Mouse (Mus musculus) CD8-positive naive resting alpha-beta T cell, adult 2 months (primary cell): Measurements from ENCODE around the gene Lrrc4.

Experiments
- DNase-seq, 2 experiments: peaks; one replicate each; pipeline ENCODE4 v3.0.0; 2022; ENCODE audit warnings: low read depth in 2 of 2, low spot score in 2 of 2

Gene Lrrc4

DNA sequence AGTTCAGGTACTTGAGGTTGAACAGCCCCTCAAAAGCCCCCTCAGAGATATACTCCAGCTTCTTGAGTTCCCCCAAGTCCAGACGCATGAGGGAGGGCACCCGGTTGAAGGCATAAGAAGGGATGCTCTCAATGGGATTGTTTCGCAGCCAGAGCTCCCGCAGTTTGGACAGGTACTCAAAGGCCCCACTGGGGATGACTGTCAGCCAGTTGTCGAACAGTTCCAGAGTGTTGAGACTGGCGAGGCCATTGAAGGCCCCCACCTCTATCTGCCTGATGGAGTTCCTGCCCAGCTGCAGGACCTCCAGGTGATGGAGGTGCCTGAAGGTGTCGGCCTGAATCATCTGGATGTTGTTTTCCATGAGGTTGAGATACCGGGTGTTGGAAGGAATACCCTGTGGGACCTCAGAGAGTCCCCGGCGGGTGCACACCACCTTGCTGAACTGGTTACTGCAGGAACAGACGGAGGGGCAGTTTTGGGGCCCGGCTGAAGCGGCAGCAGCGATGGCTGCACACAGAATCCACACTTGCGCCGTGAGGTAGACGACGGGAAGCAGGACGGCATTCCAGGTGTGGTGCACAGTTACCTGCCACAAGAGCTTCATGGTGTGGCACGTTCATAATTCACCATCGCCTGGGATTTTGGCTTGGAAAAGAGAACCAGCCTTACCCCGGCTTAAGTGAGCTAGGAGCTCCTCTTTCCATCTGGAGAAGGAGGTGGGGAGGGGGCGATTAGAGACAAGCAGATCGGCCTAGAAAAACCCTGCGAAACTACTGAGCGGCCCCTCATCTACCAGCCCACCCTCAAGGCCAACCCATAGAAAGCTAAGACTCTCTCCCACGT lies at the start of gene Lrrc4:
Gene Lrrc4, minus strand, starts transcription at position 737 of the 843 bp plus-strand sequence.
- no peak for DNase-seq

DNA sequence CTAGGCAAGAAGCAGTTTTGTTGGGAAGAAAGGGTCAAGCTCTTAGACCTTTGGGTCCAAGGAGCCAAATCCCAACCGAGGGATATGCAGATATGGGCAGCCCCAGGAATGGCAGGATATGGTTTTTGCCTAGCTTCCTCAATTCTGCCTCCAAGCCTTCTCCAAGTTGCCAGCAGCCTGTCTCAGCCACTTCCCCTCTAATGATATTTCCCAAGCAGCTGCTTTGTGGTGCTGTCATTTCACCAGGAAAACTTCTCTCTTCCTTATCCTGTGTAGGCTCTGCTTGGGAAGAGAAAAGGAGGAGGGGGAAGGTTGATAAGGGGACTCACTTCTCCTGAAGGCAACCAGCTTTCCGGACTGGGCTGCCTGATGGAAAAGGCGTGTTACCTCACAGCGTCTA lies 49.4 kb upstream of the Lrrc4 start:
- no peak for DNase-seq

DNA sequence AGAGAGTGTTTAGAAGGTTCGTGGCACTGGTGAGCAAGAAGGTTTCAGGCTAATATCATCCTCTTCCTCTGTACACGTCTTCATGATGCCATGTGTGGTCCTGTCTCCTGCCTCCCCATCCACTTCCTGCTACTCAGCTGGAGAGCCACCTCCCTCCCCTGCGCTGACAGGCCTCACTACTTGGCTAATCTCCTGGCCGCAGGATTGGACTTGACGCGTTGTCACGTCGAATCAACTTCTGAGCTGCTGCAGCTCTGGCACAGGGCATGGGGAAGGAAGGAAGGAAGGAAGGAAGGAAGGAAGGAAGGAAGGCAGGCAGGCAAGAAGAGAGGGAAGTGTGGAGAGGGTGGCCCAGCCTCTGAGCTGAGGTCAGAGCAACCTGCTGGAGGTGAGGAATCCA lies 47.8 kb upstream of the Lrrc4 start:
- no peak for DNase-seq

DNA sequence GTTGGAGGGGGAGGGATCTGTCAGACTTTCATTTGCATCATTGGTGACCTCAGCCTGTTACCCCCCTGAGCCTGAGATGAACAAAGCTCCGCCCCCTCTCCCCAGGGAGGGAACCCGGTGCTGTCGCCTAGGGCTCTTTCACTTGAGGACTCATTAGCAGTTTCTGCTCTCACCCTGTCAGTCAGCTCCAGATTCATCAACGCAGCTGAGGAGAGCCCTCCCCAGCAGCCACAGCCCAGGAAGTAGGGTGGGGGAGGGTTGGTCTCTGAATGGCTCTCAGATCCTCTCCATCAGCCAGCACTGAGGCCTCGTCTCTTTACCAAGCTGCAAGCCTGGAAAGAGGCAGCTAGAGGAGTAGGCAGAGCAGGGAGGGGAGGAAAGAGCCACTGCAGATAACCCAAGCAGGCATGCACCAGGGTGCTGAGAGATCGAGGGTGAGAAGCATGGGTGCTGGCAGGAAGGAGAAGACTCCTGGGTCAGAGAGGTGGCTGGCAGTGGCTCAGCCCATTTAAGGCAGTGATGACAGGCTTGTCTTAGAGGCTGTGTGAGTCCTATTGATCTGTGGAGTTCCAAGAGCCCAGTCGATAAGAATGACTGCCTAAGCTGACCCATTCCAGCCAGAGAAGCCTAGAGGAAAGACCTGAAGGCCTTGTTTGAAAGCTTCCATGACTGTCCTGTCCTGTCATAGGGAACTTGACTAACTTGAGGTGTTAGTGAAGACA lies 46.6 kb upstream of the Lrrc4 start:
- DNase-seq, result no peak

DNA sequence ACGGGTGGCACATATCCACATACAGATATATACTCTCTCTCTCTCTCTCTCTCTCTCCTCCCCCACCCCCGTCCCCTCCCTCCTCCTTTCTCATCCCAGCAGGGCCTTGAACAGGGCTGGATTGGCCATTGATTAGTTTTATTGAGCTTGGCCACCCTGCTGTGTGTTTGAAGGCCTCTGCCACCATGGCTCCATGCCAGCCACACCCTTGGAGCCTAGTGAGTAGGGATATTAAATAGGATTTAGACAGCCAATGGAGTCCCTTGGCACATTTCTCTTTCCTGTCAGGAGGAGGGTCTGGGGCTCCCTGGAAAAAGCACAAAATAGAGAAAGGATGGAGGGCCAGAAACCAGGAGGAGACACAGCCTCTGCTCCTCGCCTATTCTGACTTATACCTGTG lies 44.9 kb upstream of the Lrrc4 start:
- no peak for DNase-seq

DNA sequence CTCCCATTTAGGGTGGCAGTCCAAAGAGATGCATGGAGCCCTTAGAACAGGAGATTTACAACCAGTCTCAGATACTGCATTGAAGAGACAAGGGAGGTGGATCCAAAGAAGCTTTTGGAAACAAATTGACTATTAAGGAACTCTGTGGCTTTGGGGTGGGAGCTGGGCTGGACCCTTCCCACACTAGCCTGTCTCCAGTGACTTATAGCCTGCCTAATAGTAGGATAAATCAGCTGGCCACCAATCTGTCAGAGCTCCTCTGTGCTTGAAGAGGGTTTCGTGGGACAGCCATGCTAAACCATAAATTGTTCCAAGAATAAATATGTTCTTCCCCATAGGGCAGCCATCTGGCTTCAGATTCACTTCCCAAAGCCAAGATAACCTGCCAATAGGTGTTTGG lies 43.8 kb upstream of the Lrrc4 start:
- no peak for DNase-seq

DNA sequence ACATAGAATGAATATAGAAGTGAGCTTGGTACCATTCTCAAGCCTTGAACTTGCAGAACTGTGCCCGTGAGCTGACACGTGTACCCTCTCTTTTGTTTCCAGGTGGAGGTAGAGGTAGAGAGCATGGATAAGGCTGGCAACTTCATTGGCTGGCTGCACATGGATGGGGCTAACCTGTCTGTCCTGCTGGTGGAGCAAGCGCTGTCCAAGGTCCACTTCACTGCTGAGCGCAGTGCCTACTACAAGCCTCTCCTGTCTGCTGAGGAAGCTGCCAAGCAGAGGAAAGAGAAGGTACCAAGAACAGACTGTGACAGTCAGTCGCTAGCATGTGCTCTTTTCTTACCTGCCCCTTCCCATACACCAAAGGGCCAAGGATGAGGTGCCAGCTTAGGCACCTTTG lies 43.2 kb upstream of the Lrrc4 start:
- no peak for DNase-seq

DNA sequence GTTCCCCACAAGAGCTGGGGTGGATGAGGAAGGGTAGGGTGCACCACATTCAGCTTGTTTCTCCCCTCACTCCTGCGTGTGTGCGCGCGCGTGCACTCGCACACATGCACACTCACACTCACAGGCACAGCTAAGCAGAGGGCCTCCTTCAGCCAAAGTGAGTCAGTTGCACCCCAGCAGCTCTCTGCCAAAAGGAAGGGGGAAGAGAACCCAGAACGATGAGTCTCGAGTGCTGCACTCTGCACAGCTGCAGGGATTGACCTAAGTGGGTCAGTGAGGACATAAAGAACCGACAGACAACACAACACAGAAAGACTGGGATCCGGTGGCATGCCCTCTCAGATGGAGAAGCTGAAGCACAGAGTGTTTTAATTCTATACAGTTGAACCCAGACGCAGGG lies 42.5 kb upstream of the Lrrc4 start:
- no peak for DNase-seq

DNA sequence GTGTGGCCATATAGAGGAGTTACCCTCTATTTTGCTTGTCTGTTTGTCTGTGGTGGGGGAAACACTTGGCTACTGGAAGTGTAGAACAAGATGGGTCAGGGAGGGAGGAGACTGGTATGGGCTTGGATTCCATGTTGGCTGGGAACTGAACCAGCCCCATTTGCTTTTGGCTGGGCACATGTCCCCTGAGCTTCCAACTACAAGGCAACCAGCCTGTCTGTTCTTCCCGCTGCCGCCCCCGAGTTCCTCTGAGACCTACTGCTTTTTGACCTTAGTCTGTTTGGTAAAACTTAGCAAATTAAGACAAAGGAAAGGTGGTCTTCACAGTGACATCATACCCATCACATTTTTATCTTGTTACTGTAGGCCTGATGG lies 40.9 kb upstream of the Lrrc4 start:
- no peak for DNase-seq

DNA sequence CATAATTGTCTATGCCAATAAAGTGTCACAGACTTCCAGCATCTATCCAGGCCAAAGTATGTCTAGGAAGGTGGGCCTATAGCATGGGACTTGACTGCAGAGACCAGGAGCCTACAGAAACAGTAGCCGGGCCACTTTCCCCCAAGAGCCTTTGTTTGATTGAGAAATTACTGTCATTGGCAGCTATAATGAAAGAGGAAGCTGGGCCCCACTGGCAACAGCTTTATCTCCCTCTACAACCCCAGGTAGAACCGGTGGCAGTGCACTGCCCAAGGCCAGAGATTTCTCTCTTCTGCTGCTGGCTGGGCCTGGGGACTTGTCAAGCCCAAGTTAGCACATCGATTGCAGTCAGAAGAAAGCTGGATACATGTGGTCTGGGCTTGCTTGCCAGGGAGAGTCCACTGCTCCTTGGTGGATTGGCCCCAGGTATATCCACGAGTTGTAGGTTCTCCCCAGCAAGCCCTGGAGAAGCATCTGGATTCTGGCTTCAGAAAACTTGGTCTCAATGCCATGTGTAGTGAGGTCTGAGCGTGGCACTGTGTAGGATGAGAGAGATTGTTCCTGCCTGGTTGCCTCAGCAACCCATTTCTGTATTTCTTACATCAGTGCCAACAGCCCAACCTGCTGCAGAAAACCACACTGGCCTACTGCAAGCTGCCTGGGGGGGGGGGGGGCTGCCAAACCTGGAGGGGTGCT lies 40.3 kb upstream of the Lrrc4 start:
- DNase-seq, result no peak

DNA sequence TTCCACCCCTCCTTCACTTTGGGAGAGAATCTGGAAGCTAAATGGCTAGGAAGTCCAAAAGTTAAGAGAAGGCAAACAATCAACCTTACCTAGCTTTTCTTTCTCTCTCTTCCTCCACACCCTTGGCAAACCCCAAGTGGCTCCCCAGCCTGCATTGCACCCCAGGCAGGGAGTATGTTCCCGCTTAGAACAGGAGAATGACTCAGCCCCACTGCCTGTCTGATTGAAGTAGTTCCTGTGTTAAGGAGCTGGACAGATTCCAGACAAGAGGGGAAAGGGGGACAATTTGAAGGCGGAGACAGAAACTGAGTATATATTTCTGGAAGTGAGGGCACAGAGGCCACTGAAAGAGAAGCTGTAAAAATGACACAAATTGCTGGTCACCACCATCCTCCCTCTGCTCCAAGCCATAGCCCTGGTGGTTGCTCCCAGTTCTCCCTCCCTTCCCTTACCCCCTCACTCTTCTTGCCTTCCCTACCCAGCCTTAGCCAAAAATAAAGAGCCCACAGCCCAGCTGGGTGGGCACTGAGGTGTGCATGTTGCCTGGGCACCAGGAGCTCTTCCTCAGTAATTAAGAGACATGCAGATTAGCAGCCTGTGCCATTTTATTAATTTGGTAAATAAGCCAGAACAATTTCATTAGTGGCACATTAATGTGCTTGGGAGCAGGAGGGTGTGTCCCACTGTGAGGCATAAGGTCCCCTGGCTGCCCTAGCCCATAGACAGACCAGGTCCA lies 36.1 kb upstream of the Lrrc4 start:
- DNase-seq, result no peak

DNA sequence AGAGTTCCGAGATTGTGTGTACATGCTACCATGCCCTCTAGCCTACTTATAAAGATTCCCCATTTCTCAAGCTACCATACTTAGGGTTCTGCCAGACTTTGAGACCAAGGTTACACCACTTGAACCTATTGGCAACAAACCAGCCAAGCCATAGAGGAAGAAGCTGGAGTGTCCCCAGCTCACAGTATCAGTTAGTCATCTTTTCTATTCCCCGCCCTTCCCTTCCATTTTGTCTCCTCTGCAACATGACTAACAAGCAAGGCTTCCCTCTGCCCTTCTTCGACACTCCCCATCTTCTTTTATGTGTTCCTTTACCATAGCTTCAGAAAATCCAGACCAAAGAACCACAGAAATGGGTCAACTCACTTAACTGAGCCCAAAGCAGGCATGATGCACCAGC lies 34.7 kb upstream of the Lrrc4 start:
- no peak for DNase-seq

DNA sequence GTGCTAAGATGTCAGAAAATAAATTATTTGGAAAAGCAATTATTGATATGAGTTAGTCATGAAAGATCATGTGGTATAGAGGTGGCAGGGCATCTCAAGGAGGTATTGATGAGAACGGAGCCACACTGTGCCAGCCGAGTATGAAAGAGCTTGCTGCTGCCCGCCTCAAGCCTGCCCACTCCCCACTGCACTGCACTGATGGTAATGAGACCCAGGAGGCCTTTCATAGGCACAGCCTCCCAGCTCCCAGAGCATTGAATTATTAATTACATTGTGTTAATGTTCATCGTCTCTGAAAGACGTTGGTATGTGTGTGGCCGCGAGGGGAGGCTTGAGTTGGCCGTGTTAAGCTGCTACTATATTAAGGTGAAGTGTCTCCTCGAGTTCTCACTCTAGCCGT lies 33.6 kb upstream of the Lrrc4 start:
- DNase-seq, result no peak

DNA sequence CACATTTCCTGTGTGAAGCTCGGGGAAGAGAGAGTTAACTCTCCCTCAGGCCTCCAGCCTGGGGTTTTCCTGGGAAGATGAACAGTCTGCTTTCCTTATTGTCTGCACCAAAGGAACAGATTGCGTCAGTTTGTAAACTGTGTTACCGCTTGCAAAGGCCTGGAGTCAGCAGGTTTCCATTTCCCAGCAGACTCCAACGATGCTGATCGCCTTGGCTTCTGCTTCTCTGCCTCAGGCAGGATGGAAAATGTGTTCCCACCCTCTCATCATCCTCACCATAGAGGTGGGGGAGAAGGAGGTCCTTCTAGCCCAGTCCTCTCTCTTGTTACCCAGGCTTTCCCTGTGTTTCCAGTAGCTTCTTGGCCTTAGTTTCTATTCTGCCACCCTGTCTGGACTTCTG lies 33.1 kb upstream of the Lrrc4 start:
- no peak for DNase-seq

DNA sequence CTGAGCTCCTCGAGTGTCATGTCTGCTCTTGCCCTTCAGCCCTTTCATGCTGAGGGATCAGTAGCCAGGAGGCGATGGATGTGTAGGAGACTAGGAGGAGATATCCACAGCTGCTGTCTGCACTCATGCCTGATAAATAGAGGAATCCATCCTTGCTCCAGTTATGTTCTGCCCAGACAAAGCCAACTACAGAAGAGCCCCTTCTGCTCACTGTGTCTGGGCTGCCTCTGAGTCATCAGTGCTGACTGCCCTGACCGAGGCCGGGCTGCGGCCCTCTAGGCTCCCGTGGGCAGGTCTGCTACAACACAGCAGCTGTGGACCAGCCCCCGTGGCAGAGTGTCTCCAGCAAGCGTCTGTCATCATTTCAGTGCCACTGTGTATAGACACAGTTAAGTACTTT lies 30.8 kb upstream of the Lrrc4 start:
- no peak for DNase-seq

DNA sequence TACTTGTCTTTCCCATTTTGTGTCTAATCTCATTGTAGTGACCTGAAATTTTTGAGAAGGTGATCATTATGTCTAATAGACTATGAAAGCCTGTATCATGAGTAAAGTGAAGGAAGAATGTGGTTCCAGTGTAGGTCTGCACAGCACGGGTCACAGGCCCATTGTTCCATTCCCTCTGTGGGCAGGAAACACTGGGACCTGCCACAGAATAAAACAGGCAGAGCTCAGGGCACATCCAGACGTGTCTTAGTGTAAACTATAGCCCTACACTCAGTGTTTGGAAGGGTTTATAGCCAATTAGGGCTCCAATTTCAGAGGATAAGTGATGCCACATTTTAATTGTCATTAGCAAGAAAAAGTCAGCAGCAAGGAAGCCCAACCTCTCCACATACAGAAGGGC lies 29.4 kb upstream of the Lrrc4 start:
- no peak for DNase-seq

DNA sequence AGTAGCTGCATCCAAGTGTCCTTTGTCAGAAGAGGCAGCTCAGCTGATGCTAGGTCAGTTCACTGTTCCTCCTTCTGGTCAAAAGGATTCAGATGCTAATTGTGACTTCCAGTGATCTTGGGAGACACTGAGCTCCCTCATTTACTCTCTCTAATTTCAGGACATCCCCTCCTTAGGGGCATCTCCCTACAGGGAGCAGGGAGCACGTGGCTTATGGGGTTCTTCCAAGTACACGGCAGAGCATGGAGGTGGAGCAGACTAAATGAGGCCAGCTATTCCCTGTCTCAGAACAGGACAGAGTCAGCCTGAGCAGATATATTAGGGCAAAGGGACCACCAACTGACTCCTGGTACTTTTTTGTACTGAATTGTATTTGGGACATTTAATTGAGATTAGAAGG lies 28.9 kb upstream of the Lrrc4 start:
- DNase-seq, result no peak

DNA sequence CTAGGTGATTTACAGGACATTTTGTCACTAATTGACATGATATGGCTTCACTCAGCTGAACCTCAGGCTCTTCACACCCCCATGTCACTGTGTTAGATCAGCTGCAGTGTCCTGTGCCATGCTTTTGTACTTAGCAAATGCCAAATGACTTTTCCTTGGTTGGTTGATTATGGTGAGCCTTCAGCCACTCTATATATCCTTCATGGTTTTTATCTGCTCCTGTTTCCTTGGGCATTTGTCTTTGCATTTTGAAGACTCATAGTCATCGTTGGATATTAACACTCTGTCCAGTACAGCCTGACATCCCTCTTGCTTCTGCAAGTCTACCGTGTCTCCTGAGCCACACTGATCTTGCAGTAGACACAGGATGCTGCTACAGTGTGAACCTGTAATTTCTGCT lies 27.5 kb upstream of the Lrrc4 start:
- no peak for DNase-seq

DNA sequence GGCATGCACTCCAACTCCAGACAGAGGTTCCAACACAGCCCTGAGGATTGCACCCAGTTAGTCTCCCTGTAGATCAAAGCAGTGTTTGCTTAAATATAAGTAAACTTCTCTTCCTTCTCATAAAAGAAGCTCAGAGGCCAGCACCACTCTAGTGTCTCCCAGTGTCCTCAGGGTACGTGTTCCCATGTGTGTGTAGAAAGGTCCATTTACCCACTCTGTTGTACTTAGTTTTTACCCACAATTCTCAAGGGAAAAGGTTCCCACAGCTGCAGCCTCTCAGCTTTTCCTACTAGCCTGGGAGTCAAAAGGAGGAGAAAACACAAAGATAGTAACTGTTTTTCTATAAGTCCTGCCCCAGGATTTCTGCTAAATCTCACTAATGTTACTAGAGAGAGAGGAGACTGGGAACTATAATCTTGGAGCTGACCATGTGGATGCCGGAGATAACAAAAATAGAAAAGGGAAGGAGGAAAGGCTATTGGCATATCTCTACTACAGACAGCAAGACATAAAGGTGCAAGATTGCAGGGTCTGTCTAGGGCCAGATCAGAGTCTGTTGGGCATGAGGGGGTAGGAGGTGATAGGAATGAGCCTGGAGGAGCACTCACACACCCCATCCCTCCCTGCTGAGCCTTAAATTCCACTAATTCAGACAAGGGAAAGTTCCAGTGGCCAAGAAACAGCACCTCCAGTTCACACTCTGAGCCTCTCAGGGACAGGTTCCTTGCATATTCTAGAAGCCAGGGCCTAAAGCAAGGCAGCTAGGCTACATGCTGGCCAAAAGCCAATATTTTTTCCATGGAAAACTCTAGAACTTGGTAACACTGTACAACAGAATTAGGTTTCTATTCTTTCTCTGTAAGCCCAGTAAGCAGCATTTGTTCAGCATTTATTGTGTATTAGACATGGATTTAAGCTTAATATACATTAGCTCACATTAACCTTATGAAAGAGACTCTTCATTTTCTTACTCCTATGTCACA lies 25.9 kb upstream of the Lrrc4 start:
- no peak for DNase-seq

DNA sequence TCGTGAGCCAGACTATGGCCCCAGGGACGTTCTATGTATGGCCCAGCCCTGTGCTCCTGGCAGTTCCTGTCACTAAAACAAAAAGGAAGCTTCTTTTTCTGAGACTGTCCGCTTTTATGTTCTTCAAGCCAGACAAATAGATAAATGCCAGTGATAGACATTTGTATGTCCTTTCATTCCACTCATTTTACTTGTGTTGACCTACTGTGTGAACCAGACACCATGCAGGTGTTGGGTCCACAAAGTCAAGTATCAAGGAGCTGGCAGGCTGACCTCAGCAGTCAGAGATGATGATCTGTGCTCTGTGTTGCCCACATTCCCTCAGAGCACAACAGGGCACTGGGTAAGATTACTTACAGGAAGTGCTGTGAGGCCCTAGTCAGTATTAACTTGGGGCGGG lies 25.2 kb upstream of the Lrrc4 start:
- DNase-seq, result no peak
